Comparison of ENCODE assay signal across 8 mouse cellular contexts in genomic region chr4:59034918-59035785, GRCm38 (mm10). TPM values are rescaled to one million over a fixed set of nuclear protein-coding genes. Genes with fewer than 3 reads are reported as not detected.
A peak's percentile ranks its signal among the peaks of the same experiment; 100 is the strongest.
DNase-seq lines count a peak whose midpoint lies in the region; ATAC-seq and TF ChIP-seq lines count a peak whose summit lies in the region.

Gene Gng10, plus strand, starts transcription at chr4:59035088.

- peaks cover 3% of the 10 kb centered on the region; the same call in 1 of the 2 replicates for H3K9me3 ChIP-seq in E14TG2a.4 (ENCODE audit: low read length)
- no peaks in the 10 kb centered on the region for H3K9me3 ChIP-seq in forebrain, embryonic 12.5 days
- H3K9me3 ChIP-seq in heart, embryonic 15.5 days (replicated peaks), result no peaks in the 10 kb centered on the region; the same call in 1 of the 2 replicates
- no peaks in the 10 kb centered on the region for H3K9me3 ChIP-seq in liver, embryonic 14.5 days (ENCODE audit: control insufficient read depth, low read length)
- H3K9me3 ChIP-seq in stomach, embryonic 16.5 days (replicated peaks; ENCODE audit: control insufficient read depth, low read length), result no peaks in the 10 kb centered on the region

- 11% methylated on average over 76 of the region's 76 CpGs for WGBS in forebrain, embryonic 12.5 days
- WGBS in heart, embryonic 15.5 days, result 12% methylated on average over 76 of the region's 76 CpGs
- WGBS in liver, embryonic 14.5 days (ENCODE audit: insufficient replicate concordance), result 12% methylated on average over 75 of the region's 76 CpGs
- WGBS in stomach, embryonic 16.5 days, result 9% methylated on average over 76 of the region's 76 CpGs

- peak; percentile 88 for ATAC-seq in forebrain, embryonic 12.5 days (ENCODE audit: low FRiP score)
- peak; percentile 87 for ATAC-seq in heart, embryonic 15.5 days (replicated peaks; ENCODE audit: insufficient number of reproducible peaks, insufficient read depth, low FRiP score, low read depth)
- ATAC-seq in liver, embryonic 14.5 days (ENCODE audit: insufficient read depth), result peak; percentile 80
- peak; percentile 89 for ATAC-seq in stomach, embryonic 16.5 days (ENCODE audit: insufficient read depth, low FRiP score)

- TF ChIP-seq CTCF in E14TG2a.4 (conservative IDR thresholded peaks at IDR 0.05; ENCODE audit: low read length), result no peak
- TF ChIP-seq CTCF in liver, embryonic 14.5 days (IDR thresholded peaks at IDR 0.05; ENCODE audit: low read depth), result no peak

- H3K9ac ChIP-seq in forebrain, embryonic 12.5 days, result peak within 1 kb of the TSS; percentile 82
- H3K9ac ChIP-seq in heart, embryonic 15.5 days, result peak within 1 kb of the TSS; percentile 83
- H3K9ac ChIP-seq in liver, embryonic 14.5 days (replicated peaks), result peak within 1 kb of the TSS; percentile 68
- H3K9ac ChIP-seq in stomach, embryonic 16.5 days (ENCODE audit: low read length), result peak within 1 kb of the TSS; percentile 93

- TF ChIP-seq EP300 in liver, embryonic 14.5 days (IDR thresholded peaks at IDR 0.05; ENCODE audit: low read depth), result no peak

- peaks cover 21% of the 10 kb centered on the region for H3K4me1 ChIP-seq in E14TG2a.4 (replicated peaks; ENCODE audit: low read depth, low read length)
- H3K4me1 ChIP-seq in forebrain, embryonic 12.5 days, result peaks cover 7% of the 10 kb centered on the region; the same call in 1 of the 2 replicates
- H3K4me1 ChIP-seq in heart, embryonic 15.5 days (replicated peaks), result peaks cover 11% of the 10 kb centered on the region
- H3K4me1 ChIP-seq in liver, embryonic 14.5 days (replicated peaks; ENCODE audit: control insufficient read depth in 2 of 2, insufficient read depth in 2 of 2, low read length in 1 of 2), result peaks cover 0 to 11% of the 10 kb centered on the region in 2 experiments; a peak in 3 of 4 replicates
- peaks cover 9% of the 10 kb centered on the region; the same call in 1 of the 2 replicates for H3K4me1 ChIP-seq in stomach, embryonic 16.5 days (ENCODE audit: control insufficient read depth, insufficient read depth, low read length)

- peaks cover 17% of the 10 kb centered on the region for H3K27me3 ChIP-seq in E14TG2a.4 (ENCODE audit: insufficient read depth, low read length)
- no peaks in the 10 kb centered on the region for H3K27me3 ChIP-seq in forebrain, embryonic 12.5 days
- H3K27me3 ChIP-seq in heart, embryonic 15.5 days, result no peaks in the 10 kb centered on the region
- H3K27me3 ChIP-seq in liver, embryonic 14.5 days (ENCODE audit: control insufficient read depth, insufficient read depth, low read length), result no peaks in the 10 kb centered on the region
- no peaks in the 10 kb centered on the region for H3K27me3 ChIP-seq in stomach, embryonic 16.5 days (ENCODE audit: control insufficient read depth, insufficient read depth, low read length)

- H3K4me2 ChIP-seq in forebrain, embryonic 12.5 days, result peak within 1 kb of the TSS; percentile 68
- peak within 1 kb of the TSS; percentile 92 for H3K4me2 ChIP-seq in heart, embryonic 15.5 days
- peak within 1 kb of the TSS; percentile 78 for H3K4me2 ChIP-seq in liver, embryonic 14.5 days (ENCODE audit: low read depth)
- peak within 1 kb of the TSS; percentile 56 for H3K4me2 ChIP-seq in stomach, embryonic 16.5 days (ENCODE audit: low read depth, low read length)

- peak; percentile 54 for DNase-seq in c-Kit-positive CD71-positive TER-119-positive erythroid progenitor cells, embryonic 14.5 days (ENCODE audit: low spot score)
- DNase-seq in kidney, postnatal 14 days, result peak; percentile 81
- DNase-seq in liver, embryonic 14.5 days (ENCODE audit: low read depth in 3 of 3, low spot score in 3 of 3), result peak; percentile 25 to 30 (median 27)
- peak; percentile 76 for DNase-seq in neural tube, embryonic 10.5 days (ENCODE audit: extremely low spot score, low spot score)

- H3K36me3 ChIP-seq in E14TG2a.4 (ENCODE audit: insufficient read depth, low read length), result no peaks in the 10 kb centered on the region
- H3K36me3 ChIP-seq in forebrain, embryonic 12.5 days (replicated peaks), result no peaks in the 10 kb centered on the region
- no peaks in the 10 kb centered on the region for H3K36me3 ChIP-seq in heart, embryonic 15.5 days
- H3K36me3 ChIP-seq in liver, embryonic 14.5 days (replicated peaks; ENCODE audit: control insufficient read depth, insufficient read depth, low read depth), result no peaks in the 10 kb centered on the region
- no peaks in the 10 kb centered on the region for H3K36me3 ChIP-seq in stomach, embryonic 16.5 days (ENCODE audit: control insufficient read depth, insufficient read depth, low read length)

- H3K4me3 ChIP-seq in E14TG2a.4 (replicated peaks; ENCODE audit: low read length), result peak within 1 kb of the TSS; percentile 83
- peak within 1 kb of the TSS; percentile 80 for H3K4me3 ChIP-seq in forebrain, embryonic 12.5 days (replicated peaks)
- peak within 1 kb of the TSS; percentile 93 for H3K4me3 ChIP-seq in heart, embryonic 15.5 days
- H3K4me3 ChIP-seq in liver, embryonic 14.5 days (ENCODE audit: insufficient read depth in 1 of 2, low read depth in 2 of 2, low read length in 2 of 2), result peak within 1 kb of the TSS; percentile 61 to 68
- peak within 1 kb of the TSS; percentile 77 for H3K4me3 ChIP-seq in stomach, embryonic 16.5 days (replicated peaks; ENCODE audit: low read length)

- peak within 1 kb of the TSS; percentile 86 for H3K27ac ChIP-seq in forebrain, embryonic 12.5 days
- H3K27ac ChIP-seq in heart, embryonic 15.5 days, result peak within 1 kb of the TSS; percentile 67
- no peak within 1 kb of the TSS for H3K27ac ChIP-seq in liver, embryonic 14.5 days
- peak within 1 kb of the TSS; percentile 62; the same call in 1 of the 2 replicates for H3K27ac ChIP-seq in stomach, embryonic 16.5 days (ENCODE audit: low read length)

RNA-seq across cellular contexts. Expression of gene Gng10, which starts in this region (rescaled TPM):
- 110 and 111 TPM in 2 replicates for polyA plus RNA-seq in forebrain, embryonic 12.5 days (2016; fragmentation: Nextera tagmentation; extraction: Ambion mirVana)
- 39.5 and 43.2 TPM in 2 replicates for polyA plus RNA-seq in heart, embryonic 15.5 days (2015; fragmentation: Nextera tagmentation; extraction: Ambion mirVana)
- 8.8 and 10.7 TPM in 2 replicates for polyA plus RNA-seq in liver, embryonic 14.5 days (2012; rRNA removed)
- polyA plus RNA-seq in liver, embryonic 14.5 days (2014; fragmentation: Nextera tagmentation; extraction: Ambion mirVana), result 30.2 and 30.9 TPM in 2 replicates
- 127 and 147 TPM in 2 replicates for polyA plus RNA-seq in stomach, embryonic 16.5 days (2015; fragmentation: Nextera tagmentation; extraction: Ambion mirVana)

Comparison
In these comparisons a context has a peak if more than half of its experiments do, and no peak if none do; other contexts are left out.
1. DNase-seq: peak in every context shown above with its lines; median percentile 81 in kidney, postnatal 14 days; 76 in neural tube, embryonic 10.5 days; 54 in c-Kit-positive CD71-positive TER-119-positive erythroid progenitor cells, embryonic 14.5 days; 27 in liver, embryonic 14.5 days.